Mouse (Mus musculus): ENCODE data around the gene Nedd1.

DNA sequence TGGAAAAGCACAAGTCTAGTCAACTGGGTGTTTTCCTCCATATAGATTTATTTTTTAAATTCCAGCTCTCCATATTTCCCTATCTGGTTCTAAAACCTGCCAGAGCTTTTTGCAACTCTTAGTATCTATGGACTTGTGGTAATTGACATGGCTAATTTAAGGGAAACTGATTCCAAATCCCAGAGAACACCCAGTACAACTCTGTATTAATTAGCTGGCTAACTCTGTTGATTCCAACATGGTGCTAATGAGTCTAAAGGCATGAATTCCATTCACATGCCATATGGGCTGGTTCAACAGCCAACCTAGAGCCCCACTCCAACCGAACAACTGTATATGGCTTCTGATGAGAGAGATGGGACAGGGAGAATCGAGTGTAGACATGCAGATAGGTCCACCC lies 74.5 kb downstream of the Nedd1 start:
- no peak for TF ChIP-seq CTCF (IDR thresholded peaks at IDR 0.05; ENCODE audit: low read depth)
- TF ChIP-seq EP300 (IDR thresholded peaks at IDR 0.05; ENCODE audit: low read depth), result no peak

Data from liver, postnatal 0 days (tissue).